Mouse (Mus musculus): Measurements from ENCODE around the gene Senp2. TPM values are rescaled to one million over a fixed set of nuclear protein-coding genes. Genes with fewer than 3 reads are reported as not detected.

The Senp2 gene
- polyA plus RNA-seq, 1 experiment from 2014 or later: 41.3 TPM

- 73% methylated on average over 7 of the region's 7 CpGs for WGBS
- H3K4me1 ChIP-seq: no peaks in the 10 kb centered on the region
- H3K4me2 ChIP-seq: no peak overlapping the region
- peaks cover 82% of the 10 kb centered on the region for H3K36me3 ChIP-seq
- no peak overlapping the region for H3K4me3 ChIP-seq
- no peaks in the 10 kb centered on the region for H3K27me3 ChIP-seq
- ATAC-seq (ENCODE audit: insufficient number of reproducible peaks, low FRiP score, low TSS enrichment, low read depth): no peak
- H3K9ac ChIP-seq: no peak overlapping the region
- 0 out of 2 replicates have a peak overlapping the region, but pooled peaks have one; percentile 3 for H3K27ac ChIP-seq
- H3K9me3 ChIP-seq: no peaks in the 10 kb centered on the region
Measured at GRCm38 (mm10) chr16:22071361-22071760, 62.1 kb downstream of the Senp2 start.

- Histone ChIP-seq H3K4me2 (no peak overlapping the region), H3K27me3 (no peaks in the 10 kb centered on the region), H3K4me1 (0 out of 2 replicates have a peak, but pooled peaks cover under 1% of the 10 kb centered on the region), H3K36me3 (peaks cover 79% of the 10 kb centered on the region), H3K27ac (no peak overlapping the region), H3K9ac (no peak overlapping the region), H3K4me3 (no peak overlapping the region), H3K9me3 (no peaks in the 10 kb centered on the region)
- ATAC-seq (ENCODE audit: insufficient number of reproducible peaks, low FRiP score, low TSS enrichment, low read depth): no peak
- 79% methylated on average over 6 of the region's 6 CpGs for WGBS
Measured at GRCm38 (mm10) chr16:22075067-22075466, 65.8 kb downstream of the Senp2 start.

- ATAC-seq (ENCODE audit: insufficient number of reproducible peaks, low FRiP score, low TSS enrichment, low read depth): no peak
- WGBS: 49% methylated on average over 5 of the region's 5 CpGs
- H3K36me3 ChIP-seq: peaks cover 77% of the 10 kb centered on the region
- peaks cover 2% of the 10 kb centered on the region; the same call in 1 of the 2 replicates for H3K4me1 ChIP-seq
- no peak overlapping the region for H3K27ac ChIP-seq
- H3K4me3 ChIP-seq: no peak overlapping the region
- no peak overlapping the region for H3K4me2 ChIP-seq
- H3K9ac ChIP-seq: no peak overlapping the region
- H3K27me3 ChIP-seq: no peaks in the 10 kb centered on the region
- H3K9me3 ChIP-seq: no peaks in the 10 kb centered on the region
Measured at GRCm38 (mm10) chr16:22075829-22076619, 66.7 kb downstream of the Senp2 start.

- no peak overlapping the region for H3K9ac ChIP-seq
- 53% methylated on average over 4 of the region's 4 CpGs for WGBS
- no peak overlapping the region for H3K4me3 ChIP-seq
- peaks cover 2% of the 10 kb centered on the region; the same call in 1 of the 2 replicates for H3K4me1 ChIP-seq
- no peaks in the 10 kb centered on the region for H3K9me3 ChIP-seq
- no peak overlapping the region for H3K27ac ChIP-seq
- no peak for ATAC-seq (ENCODE audit: insufficient number of reproducible peaks, low FRiP score, low TSS enrichment, low read depth)
- no peaks in the 10 kb centered on the region for H3K27me3 ChIP-seq
- H3K4me2 ChIP-seq: no peak overlapping the region
- H3K36me3 ChIP-seq: peaks cover 75% of the 10 kb centered on the region
Measured at GRCm38 (mm10) chr16:22076620-22076941, 67.3 kb downstream of the Senp2 start.

- no peak overlapping the region for H3K9ac ChIP-seq
- 0 out of 2 replicates have a peak, but pooled peaks have one; percentile 40 for ATAC-seq (ENCODE audit: insufficient number of reproducible peaks, low FRiP score, low TSS enrichment, low read depth)
- WGBS: 61% methylated on average over 12 of the region's 12 CpGs
Measured at GRCm38 (mm10) chr16:22080125-22080710, 70.9 kb downstream of the Senp2 start.

GRCm38 (mm10) chr16:22085411-22085810 is 76.1 kb downstream of the Senp2 start:
- H3K4me1 ChIP-seq: 0 out of 2 replicates have a peak, but pooled peaks cover 3% of the 10 kb centered on the region
- H3K36me3 ChIP-seq: peaks cover 37% of the 10 kb centered on the region
- H3K9ac ChIP-seq: no peak overlapping the region
- H3K27me3 ChIP-seq: no peaks in the 10 kb centered on the region
- H3K9me3 ChIP-seq: no peaks in the 10 kb centered on the region
- 89% methylated on average over 4 of the region's 4 CpGs for WGBS
- no peak overlapping the region for H3K27ac ChIP-seq
- H3K4me3 ChIP-seq: no peak overlapping the region
- H3K4me2 ChIP-seq: no peak overlapping the region
- ATAC-seq (ENCODE audit: insufficient number of reproducible peaks, low FRiP score, low TSS enrichment, low read depth): no peak

More at GRCm38 (mm10) chr16:22080125-22080710, 70.9 kb downstream of the Senp2 start:
- Histone ChIP-seq H3K4me1 (peaks cover 2% of the 10 kb centered on the region; the same call in 1 of the 2 replicates), H3K36me3 (peaks cover 54% of the 10 kb centered on the region), H3K27ac (peak overlapping the region; percentile 44; the same call in 1 of the 2 replicates), H3K27me3 (no peaks in the 10 kb centered on the region), H3K4me2 (no peak overlapping the region), H3K9me3 (no peaks in the 10 kb centered on the region), H3K4me3 (no peak overlapping the region)

- Histone ChIP-seq H3K4me3 (no peak overlapping the region), H3K4me1 (0 out of 2 replicates have a peak, but pooled peaks cover 3% of the 10 kb centered on the region), H3K9me3 (no peaks in the 10 kb centered on the region), H3K9ac (no peak overlapping the region), H3K27me3 (no peaks in the 10 kb centered on the region), H3K4me2 (no peak overlapping the region), H3K27ac (no peak overlapping the region), H3K36me3 (peaks cover 15% of the 10 kb centered on the region)
- 74% methylated on average over 3 of the region's 3 CpGs for WGBS
- ATAC-seq (ENCODE audit: insufficient number of reproducible peaks, low FRiP score, low TSS enrichment, low read depth): no peak
Measured at GRCm38 (mm10) chr16:22091255-22091783, 82.0 kb downstream of the Senp2 start.

- no peak overlapping the region for H3K4me3 ChIP-seq
- no peak for ATAC-seq (ENCODE audit: insufficient number of reproducible peaks, low FRiP score, low TSS enrichment, low read depth)
- H3K27me3 ChIP-seq: no peaks in the 10 kb centered on the region
- no peak overlapping the region for H3K27ac ChIP-seq
- no peaks in the 10 kb centered on the region for H3K4me1 ChIP-seq
- WGBS: 83% methylated on average over 1 of the region's 1 CpGs
- no peak overlapping the region for H3K4me2 ChIP-seq
- H3K9me3 ChIP-seq: no peaks in the 10 kb centered on the region
- H3K36me3 ChIP-seq: no peaks in the 10 kb centered on the region
- H3K9ac ChIP-seq: no peak overlapping the region
Measured at GRCm38 (mm10) chr16:22095751-22096150, 86.5 kb downstream of the Senp2 start.

GRCm38 (mm10) chr16:22097659-22098058 is 88.4 kb downstream of the Senp2 start:
- H3K9me3 ChIP-seq: no peaks in the 10 kb centered on the region
- no peaks in the 10 kb centered on the region for H3K4me1 ChIP-seq
- H3K9ac ChIP-seq: no peak overlapping the region
- no peaks in the 10 kb centered on the region; the same call in 1 of the 2 replicates for H3K36me3 ChIP-seq
- H3K4me3 ChIP-seq: no peak overlapping the region
- no peak overlapping the region for H3K4me2 ChIP-seq
- WGBS: 53% methylated on average over 7 of the region's 7 CpGs
- no peak for ATAC-seq (ENCODE audit: insufficient number of reproducible peaks, low FRiP score, low TSS enrichment, low read depth)
- no peaks in the 10 kb centered on the region for H3K27me3 ChIP-seq
- peak overlapping the region; percentile 11; the same call in 1 of the 2 replicates for H3K27ac ChIP-seq

Other genes starting within 250 kb of the Senp2 start
- 2.4 and 2.7 TPM in 2 replicates for gene Ehhadh, start 221.7 kb upstream of the Senp2 start, polyA plus RNA-seq (2015; fragmentation: Nextera tagmentation; extraction: Ambion mirVana)
- 0.55 and 0.61 TPM in 2 replicates for gene Map3k13, start 215.1 kb upstream of the Senp2 start, polyA plus RNA-seq (2015; fragmentation: Nextera tagmentation; extraction: Ambion mirVana)
- 40.8 and 45.2 TPM in 2 replicates for gene Tmem41a, start 61.9 kb upstream of the Senp2 start, polyA plus RNA-seq (2015; fragmentation: Nextera tagmentation; extraction: Ambion mirVana)
- gene Liph, start 13.8 kb upstream of the Senp2 start, polyA plus RNA-seq (2015; fragmentation: Nextera tagmentation; extraction: Ambion mirVana): 11.2 and 11.5 TPM in 2 replicates
- 76.4 and 84.3 TPM in 2 replicates for gene Igf2bp2, start 153.8 kb downstream of the Senp2 start, polyA plus RNA-seq (2015; fragmentation: Nextera tagmentation; extraction: Ambion mirVana)

Measured in limb, embryonic 15.5 days (tissue).